Mouse (Mus musculus): Measurements from ENCODE around the gene Hoxb6. TPM values are rescaled to one million over a fixed set of nuclear protein-coding genes. Genes with fewer than 3 reads are reported as not detected.

Gene Hoxb6
- total RNA-seq, 2 experiments from 2014 or later = not detected

GRCm38 (mm10) chr11:96348988-96349387, 56.7 kb downstream of the Hoxb6 start:
- DNase-seq (ENCODE audit: low spot score in 2 of 2) = no peak

DNA sequence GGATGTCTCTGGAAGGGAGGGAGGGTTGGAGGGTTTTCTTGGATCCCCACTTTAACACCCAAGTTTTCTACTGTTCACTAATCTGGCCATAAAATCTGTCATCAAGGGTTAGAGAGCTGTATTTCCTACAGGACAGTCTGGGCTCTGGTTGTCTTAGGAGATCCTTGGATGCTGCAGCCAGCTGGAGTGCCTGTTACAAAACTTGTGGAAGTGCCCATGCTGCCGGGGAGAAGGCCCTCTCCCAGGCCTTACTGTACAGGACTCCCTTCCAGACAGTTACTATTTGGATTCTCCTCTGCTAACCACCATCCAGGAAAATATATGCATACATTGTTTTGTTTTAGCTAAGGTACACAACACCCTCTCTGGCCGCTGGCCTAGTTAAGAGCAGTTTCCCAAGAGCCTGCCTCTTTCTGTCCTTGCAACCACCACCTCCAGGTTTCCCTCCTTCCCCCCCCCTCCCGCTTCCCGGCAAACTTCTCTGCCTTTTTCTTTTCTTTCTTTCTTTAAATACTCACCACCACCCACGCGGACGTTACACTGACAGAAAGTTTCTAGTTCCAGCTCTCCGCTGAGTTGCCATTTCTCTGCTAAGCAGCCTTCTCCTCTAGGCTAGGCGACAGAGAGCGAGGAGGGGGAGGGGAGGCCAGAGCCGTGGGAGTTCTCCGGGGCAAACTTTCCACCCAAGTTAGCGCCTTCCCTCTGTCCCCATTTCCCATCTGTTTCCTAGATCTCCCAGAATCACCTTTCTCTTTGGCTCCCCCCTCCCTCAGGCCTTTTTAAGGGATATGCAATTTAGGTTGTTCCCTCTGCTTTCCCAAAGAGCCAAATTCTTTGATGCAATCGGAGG, 57.4 kb downstream of the Hoxb6 start:
- DNase-seq (ENCODE audit: low spot score in 2 of 2) = no peak

- no peak for DNase-seq (ENCODE audit: low spot score in 2 of 2)
These were observed 58.0 kb downstream of the Hoxb6 start, which contains the start of gene Hoxb2 for GRCm38 (mm10) chr11:96350341-96350624. Gene Hoxb2, plus strand, starts transcription at chr11:96350525.

DNA sequence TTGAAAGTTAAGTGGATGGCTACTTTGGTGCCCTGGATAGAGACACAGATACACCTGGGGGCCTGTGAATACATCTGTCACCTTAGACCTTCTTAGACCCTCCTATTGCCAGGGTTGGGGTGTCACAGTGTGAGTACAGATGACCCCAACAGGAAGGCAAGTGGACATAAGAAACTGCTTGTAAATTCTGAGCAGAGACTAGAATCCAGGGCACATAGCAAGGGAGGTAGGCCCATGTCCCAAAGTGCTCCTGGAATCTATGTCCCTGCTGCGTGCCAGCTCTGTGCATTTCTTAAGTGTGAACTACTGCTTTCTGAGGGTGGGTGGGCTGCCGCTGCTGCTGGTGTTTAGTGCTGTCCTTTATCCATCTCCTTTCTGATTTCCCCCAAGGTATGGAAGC, 58.5 kb downstream of the Hoxb6 start:
- DNase-seq (ENCODE audit: low spot score in 2 of 2) = no peak

Small RNA genes lying within 50 kb of the gene (microRNA-seq; reads per million reads assigned to microRNA genes)
- gene Mir10a (4.5 to 10.2 reads per million in 2 experiments), gene Mir196a-1 (0 to 0.68 reads per million in 2 experiments)

Other genes starting within 250 kb of the Hoxb6 start
- gene Ube2z, start 227.1 kb upstream of the Hoxb6 start, total RNA-seq (2021) = 10 to 100 TPM; 54.4 to 55.3 TPM
- 100 to 1,000 TPM; 585 to 616 TPM for gene Atp5g1, start 216.8 kb upstream of the Hoxb6 start, total RNA-seq (2021)
- under 1 TPM in 1 of 2 experiments, not detected in 1; 0.21 TPM for gene Calcoco2, start 180.5 kb upstream of the Hoxb6 start, total RNA-seq (2021)
- gene Ttll6, start 158.7 kb upstream of the Hoxb6 start, total RNA-seq (2021) = 1 to 10 TPM in 1 of 2 experiments, under 1 TPM in 1; 0.41 to 1.1 TPM
- gene Hoxb13, start 98.2 kb upstream of the Hoxb6 start, total RNA-seq (2021) = not detected
- gene Hoxb9, start 21.0 kb upstream of the Hoxb6 start, total RNA-seq (2021) = not detected
- gene Hoxb8, start 10.6 kb upstream of the Hoxb6 start, total RNA-seq (2021) = not detected
- not detected for gene Hoxb7, start 5.9 kb upstream of the Hoxb6 start, total RNA-seq (2021)
- not detected for gene Hoxb5, start 10.9 kb downstream of the Hoxb6 start, total RNA-seq (2021)
- gene Hoxb4, start 25.8 kb downstream of the Hoxb6 start, total RNA-seq (2021) = not detected
- not detected for gene Hoxb3, start 30.9 kb downstream of the Hoxb6 start, total RNA-seq (2021)
- gene Hoxb2, start 58.0 kb downstream of the Hoxb6 start, total RNA-seq (2021) = not detected
- not detected for gene Hoxb1, start 73.3 kb downstream of the Hoxb6 start, total RNA-seq (2021)
- gene Skap1, start 172.1 kb downstream of the Hoxb6 start, total RNA-seq (2021) = 1 to 10 TPM in 1 of 2 experiments, under 1 TPM in 1; 0.78 to 1.5 TPM

All from layer of hippocampus, postnatal 14 days (tissue).